Mouse (Mus musculus): ENCODE data around the gene Chodl. TPM values are rescaled to one million over a fixed set of nuclear protein-coding genes. Genes with fewer than 3 reads are reported as not detected.

Gene Chodl
- not detected in 2 replicates for polyA plus RNA-seq (2011; ENCODE audit: insufficient read depth, insufficient read length, low replicate concordance, missing spikeins)

DNA sequence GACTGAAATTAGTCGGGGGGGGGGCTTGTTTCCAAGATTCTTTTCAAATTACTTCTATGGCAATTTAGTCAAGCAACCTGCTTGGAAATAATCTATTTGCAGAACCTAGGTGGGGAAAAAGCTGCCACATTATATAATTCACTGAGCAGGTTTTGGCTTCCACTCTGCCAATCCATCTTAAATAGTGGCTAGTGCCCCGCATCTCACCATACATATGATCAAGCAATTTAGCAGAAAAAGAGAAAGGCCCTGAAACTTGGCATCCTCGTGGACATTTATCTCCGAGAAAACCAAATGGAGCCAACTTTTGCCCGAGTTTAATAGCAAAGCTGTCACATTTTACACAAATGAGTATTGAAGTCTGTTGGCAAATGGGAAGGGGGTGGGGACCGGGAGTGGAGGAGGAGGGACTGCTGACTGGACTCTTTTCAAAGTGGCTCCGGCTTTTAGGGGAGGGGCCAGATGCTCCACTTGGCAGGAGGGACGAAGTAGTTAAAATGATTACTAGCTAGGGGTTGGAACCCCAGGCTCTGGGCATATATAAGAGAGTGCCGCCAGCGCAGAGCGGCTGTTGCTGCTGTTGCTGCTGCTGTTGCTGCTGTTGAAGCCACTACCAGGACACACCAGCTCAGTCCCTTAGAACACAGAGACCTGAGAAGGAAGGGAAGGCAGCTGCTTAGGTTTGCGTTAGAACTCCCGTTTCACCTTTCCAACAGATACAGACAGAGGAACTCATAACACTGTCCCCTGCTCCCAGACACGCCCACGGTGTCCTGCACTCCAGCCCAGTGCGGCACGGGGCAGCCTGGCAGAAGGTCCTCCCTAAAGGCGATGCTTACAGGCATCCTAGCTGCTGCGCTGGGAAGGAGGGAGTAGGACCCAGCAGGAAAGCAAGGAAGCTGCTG, at the start of gene Chodl:
TSS of gene Chodl (plus strand) at position 567 of the 905 bp plus-strand sequence.
- Histone ChIP-seq H3K27ac (ENCODE audit: control insufficient read depth, insufficient read depth, low read depth, low read length, poor library complexity) (no peak within 1 kb of the TSS), H3K4me1 (ENCODE audit: control insufficient read depth, insufficient read depth, low read length) (no peaks in the 10 kb centered on the region), H3K4me3 (replicated peaks; ENCODE audit: control insufficient read depth, low read depth, low read length) (no peak within 1 kb of the TSS)
- TF ChIP-seq POLR2A (IDR thresholded peaks at IDR 0.05; ENCODE audit: borderline replicate concordance, control insufficient read depth, low read depth, low read length): no peak
- TF ChIP-seq CTCF (IDR thresholded peaks at IDR 0.05; ENCODE audit: control insufficient read depth, insufficient read depth, low read length): no peak
- WGBS: 14% methylated on average over 19 of the region's 19 CpGs

DNA sequence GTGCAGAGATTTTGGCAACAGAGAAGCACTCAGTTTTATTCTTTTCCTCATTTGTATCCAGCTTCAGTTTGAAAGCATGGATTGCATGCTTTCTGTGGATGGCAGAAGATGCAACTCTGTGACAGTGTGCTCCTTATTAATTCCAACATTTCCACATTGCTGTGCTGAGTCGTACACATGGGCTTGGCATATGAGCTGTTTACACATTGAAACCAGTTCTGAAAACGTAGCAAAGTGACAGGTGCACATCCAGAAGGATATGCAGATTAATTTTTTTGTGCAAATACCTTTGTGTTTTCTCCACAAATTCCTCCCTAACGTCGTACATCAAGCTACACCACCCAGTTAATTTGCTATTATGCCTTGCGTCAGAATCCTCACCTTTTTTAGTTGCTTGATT, 8.1 kb upstream of the Chodl start:
- no peak overlapping the region for H3K4me3 ChIP-seq (replicated peaks; ENCODE audit: control insufficient read depth, low read depth, low read length)
- H3K4me1 ChIP-seq (ENCODE audit: control insufficient read depth, insufficient read depth, low read length): no peaks in the 10 kb centered on the region
- no peak for TF ChIP-seq CTCF (IDR thresholded peaks at IDR 0.05; ENCODE audit: control insufficient read depth, insufficient read depth, low read length)
- TF ChIP-seq POLR2A (IDR thresholded peaks at IDR 0.05; ENCODE audit: borderline replicate concordance, control insufficient read depth, low read depth, low read length): no peak
- 63% methylated on average over 5 of the region's 5 CpGs for WGBS
- no peak overlapping the region for H3K27ac ChIP-seq (ENCODE audit: control insufficient read depth, insufficient read depth, low read depth, low read length, poor library complexity)

DNA sequence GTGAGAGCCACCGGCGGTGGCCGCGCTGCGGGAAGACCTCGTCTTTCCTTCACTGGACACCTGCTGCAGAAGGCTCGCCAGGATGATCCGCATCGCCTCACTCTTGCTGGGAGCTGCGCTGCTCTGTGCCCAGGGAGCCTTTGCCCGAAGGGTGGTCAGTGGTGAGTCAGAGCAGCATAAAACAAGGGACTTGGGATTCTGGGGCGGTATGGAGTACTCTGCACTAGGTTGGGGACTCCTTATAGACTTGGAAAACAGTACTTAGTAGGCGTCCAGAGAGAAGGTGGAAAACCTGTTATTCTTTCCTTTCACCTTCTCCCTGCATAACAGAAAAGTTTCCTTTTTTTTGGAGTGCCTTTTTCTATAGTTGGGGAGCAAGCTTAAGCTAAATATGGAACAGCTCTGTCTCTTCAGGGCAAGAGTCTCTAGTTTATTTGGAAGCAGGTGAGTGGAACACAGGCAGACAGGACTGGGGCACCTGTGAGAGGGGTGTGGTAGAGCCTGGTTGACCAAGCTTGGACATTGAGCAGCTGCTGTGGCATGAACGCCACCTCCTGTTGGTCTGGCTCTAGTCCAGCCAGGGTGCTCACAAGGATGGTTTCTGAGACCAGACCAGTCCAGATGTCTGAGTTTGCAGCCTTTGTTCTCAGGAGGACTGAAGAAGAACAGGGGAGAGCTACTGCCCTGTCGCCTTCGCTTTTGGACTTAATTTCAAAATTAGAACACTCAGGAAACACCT, 708 bp downstream of the Chodl start:
- TF ChIP-seq CTCF (IDR thresholded peaks at IDR 0.05; ENCODE audit: control insufficient read depth, insufficient read depth, low read length) (no peak), POLR2A (IDR thresholded peaks at IDR 0.05; ENCODE audit: borderline replicate concordance, control insufficient read depth, low read depth, low read length) (no peak)
- Histone ChIP-seq H3K4me3 (replicated peaks; ENCODE audit: control insufficient read depth, low read depth, low read length) (no peak overlapping the region), H3K27ac (ENCODE audit: control insufficient read depth, insufficient read depth, low read depth, low read length, poor library complexity) (no peak overlapping the region), H3K4me1 (ENCODE audit: control insufficient read depth, insufficient read depth, low read length) (no peaks in the 10 kb centered on the region)
- 14% methylated on average over 16 of the region's 16 CpGs for WGBS

DNA sequence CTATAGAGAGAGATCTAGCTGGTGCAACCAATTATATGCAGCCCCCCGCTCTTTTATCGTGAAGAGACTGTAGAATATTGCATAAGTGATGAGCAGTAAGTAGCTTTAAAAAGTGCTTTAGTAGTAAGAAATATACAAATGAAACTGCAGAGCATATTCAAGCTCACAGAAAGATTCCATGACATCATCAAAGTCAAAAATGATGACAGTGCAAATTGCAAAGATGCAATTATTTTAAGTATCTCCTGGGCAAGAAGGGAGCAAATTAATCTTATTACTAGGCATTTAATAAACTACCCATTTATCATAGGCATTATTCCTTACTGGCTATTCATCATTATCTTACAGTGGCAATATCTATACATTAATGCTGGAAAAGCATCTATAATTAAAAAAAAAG, 3.5 kb downstream of the Chodl start:
- TF ChIP-seq CTCF (IDR thresholded peaks at IDR 0.05; ENCODE audit: control insufficient read depth, insufficient read depth, low read length) (no peak), POLR2A (IDR thresholded peaks at IDR 0.05; ENCODE audit: borderline replicate concordance, control insufficient read depth, low read depth, low read length) (no peak)
- Histone ChIP-seq H3K27ac (ENCODE audit: control insufficient read depth, insufficient read depth, low read depth, low read length, poor library complexity) (no peak overlapping the region), H3K4me1 (ENCODE audit: control insufficient read depth, insufficient read depth, low read length) (no peaks in the 10 kb centered on the region), H3K4me3 (replicated peaks; ENCODE audit: control insufficient read depth, low read depth, low read length) (no peak overlapping the region)
- WGBS: 79% methylated on average over 2 of the region's 2 CpGs

DNA sequence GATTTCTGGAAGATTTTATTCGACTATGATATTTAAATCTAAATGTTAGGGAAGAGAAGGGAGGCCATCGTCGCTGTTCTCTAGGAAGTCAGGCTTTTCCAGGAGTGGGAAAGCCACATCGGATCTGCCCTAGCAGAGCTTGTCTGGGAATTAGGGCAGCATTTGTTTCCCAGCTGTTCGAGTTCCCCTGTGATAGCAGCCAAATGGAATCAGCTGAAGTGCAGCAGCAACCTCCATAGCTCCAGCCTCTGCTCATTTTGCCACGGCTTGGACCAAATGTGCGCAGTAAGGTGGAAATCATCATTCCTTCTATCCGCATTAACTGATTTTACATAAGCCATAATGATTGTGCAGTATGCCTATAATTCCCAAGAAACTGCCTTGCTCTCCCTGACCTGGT, 7.0 kb downstream of the Chodl start:
- WGBS: 65% methylated on average over 8 of the region's 8 CpGs
- TF ChIP-seq POLR2A (IDR thresholded peaks at IDR 0.05; ENCODE audit: borderline replicate concordance, control insufficient read depth, low read depth, low read length): no peak

DNA sequence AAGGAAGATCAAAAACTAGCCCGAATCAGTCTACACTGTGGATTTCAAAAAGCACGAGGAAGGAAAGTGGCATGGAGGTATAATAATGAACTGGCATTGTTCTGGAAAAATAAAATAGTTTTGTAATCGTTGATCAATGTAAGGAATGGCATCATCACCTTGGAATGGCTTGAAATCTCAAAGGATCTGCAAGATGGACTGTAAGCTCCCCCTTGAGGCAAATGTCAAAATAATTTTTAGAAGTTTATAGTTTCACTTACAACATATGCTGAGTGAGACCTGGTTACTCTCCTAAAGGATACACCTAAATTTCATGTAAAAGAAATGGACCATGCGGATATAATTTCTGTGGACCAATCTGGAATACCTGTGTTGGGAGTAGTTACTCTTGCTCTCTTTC, 19.6 kb downstream of the Chodl start:
- no peak overlapping the region for H3K4me3 ChIP-seq (replicated peaks; ENCODE audit: control insufficient read depth, low read depth, low read length)
- 62% methylated on average over 4 of the region's 4 CpGs for WGBS
- no peaks in the 10 kb centered on the region for H3K4me1 ChIP-seq (ENCODE audit: control insufficient read depth, insufficient read depth, low read length)
- TF ChIP-seq CTCF (IDR thresholded peaks at IDR 0.05; ENCODE audit: control insufficient read depth, insufficient read depth, low read length) (no peak), POLR2A (IDR thresholded peaks at IDR 0.05; ENCODE audit: borderline replicate concordance, control insufficient read depth, low read depth, low read length) (no peak)
- no peak overlapping the region for H3K27ac ChIP-seq (ENCODE audit: control insufficient read depth, insufficient read depth, low read depth, low read length, poor library complexity)

More for the DNA sequence above, 7.0 kb downstream of the Chodl start:
- no peaks in the 10 kb centered on the region for H3K4me1 ChIP-seq (ENCODE audit: control insufficient read depth, insufficient read depth, low read length)
- H3K27ac ChIP-seq (ENCODE audit: control insufficient read depth, insufficient read depth, low read depth, low read length, poor library complexity): no peak overlapping the region
- H3K4me3 ChIP-seq (replicated peaks; ENCODE audit: control insufficient read depth, low read depth, low read length): no peak overlapping the region

DNA sequence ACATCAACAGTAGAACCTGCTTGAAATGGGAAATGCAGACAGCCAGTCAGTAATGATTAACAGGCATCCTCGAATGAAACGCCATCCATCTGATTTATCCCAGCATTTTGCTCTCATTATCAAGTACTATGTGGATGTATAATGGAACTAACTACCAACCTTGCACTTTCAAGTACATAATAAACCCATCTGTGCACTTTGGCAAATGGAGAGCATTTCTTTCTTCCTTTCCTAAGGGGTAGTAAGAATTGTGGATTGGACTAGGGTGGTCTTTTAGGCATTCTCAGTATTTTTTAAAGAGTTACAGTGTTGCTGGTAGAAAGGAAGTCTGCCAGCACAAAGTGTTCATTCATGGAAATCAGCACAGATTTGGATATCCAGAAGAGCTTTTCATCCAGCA, 26.7 kb downstream of the Chodl start:
- WGBS: 64% methylated on average over 2 of the region's 2 CpGs
- H3K27ac ChIP-seq (ENCODE audit: control insufficient read depth, insufficient read depth, low read depth, low read length, poor library complexity): no peak overlapping the region
- no peak for TF ChIP-seq POLR2A (IDR thresholded peaks at IDR 0.05; ENCODE audit: borderline replicate concordance, control insufficient read depth, low read depth, low read length)
- TF ChIP-seq CTCF (IDR thresholded peaks at IDR 0.05; ENCODE audit: control insufficient read depth, insufficient read depth, low read length): no peak
- H3K4me1 ChIP-seq (ENCODE audit: control insufficient read depth, insufficient read depth, low read length): no peaks in the 10 kb centered on the region
- no peak overlapping the region for H3K4me3 ChIP-seq (replicated peaks; ENCODE audit: control insufficient read depth, low read depth, low read length)

DNA sequence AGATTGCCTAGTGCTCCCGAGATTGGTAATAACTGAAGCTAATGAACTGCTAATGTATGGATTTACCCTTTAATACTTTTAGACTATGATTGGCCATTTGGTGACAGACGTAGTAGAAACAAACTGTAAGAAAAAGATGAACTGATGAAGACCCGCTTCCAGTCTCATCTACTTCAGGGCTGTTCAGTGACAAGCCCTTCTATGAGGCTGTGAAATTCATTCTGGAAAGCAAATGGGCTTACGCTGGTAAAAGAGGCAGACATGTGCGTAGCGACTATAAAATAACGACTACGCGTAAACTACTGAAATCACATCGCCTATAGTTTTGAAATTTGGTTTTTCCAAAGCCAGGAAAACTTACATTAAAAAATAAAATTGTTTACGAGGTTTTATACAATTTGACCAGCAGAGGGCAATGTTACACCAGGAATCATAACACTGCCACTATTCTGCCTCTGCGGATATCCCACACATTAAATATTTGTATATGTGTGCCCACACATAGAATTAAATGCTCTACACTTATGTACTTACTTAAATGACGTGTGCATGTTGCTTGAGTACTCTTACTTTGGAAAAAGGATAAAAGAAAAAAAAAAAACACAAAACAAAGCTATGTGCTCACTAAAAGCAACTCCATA, 38.5 kb downstream of the Chodl start:
- TF ChIP-seq POLR2A (IDR thresholded peaks at IDR 0.05; ENCODE audit: borderline replicate concordance, control insufficient read depth, low read depth, low read length): no peak
- no peak for TF ChIP-seq CTCF (IDR thresholded peaks at IDR 0.05; ENCODE audit: control insufficient read depth, insufficient read depth, low read length)
- 33% methylated on average over 13 of the region's 13 CpGs for WGBS
- H3K4me1 ChIP-seq (ENCODE audit: control insufficient read depth, insufficient read depth, low read length): no peaks in the 10 kb centered on the region
- no peak overlapping the region for H3K27ac ChIP-seq (ENCODE audit: control insufficient read depth, insufficient read depth, low read depth, low read length, poor library complexity)
- no peak overlapping the region for H3K4me3 ChIP-seq (replicated peaks; ENCODE audit: control insufficient read depth, low read depth, low read length)
